Mouse (Mus musculus) heart, embryonic 14.5 days (tissue): Measurements from ENCODE around the gene Rapgef5. TPM values are rescaled to one million over a fixed set of nuclear protein-coding genes. Genes with fewer than 3 reads are reported as not detected.
A peak's percentile ranks its signal among the peaks of the same experiment; 100 is the strongest.
"Not testable (repeated sequence)": the region's sequence is repeated elsewhere in the genome, so short reads cannot be mapped to it uniquely, and the experiment has no call there.

Experiments used
- ATAC-seq: fragments of 200-750 bp; cut with Nextera tagmentation; 2 replicates; pipeline ENCODE4 v1.8.0; 2017; ENCODE audit warnings: low read depth, moderate TSS enrichment; ENCODE audit not compliant: insufficient number of reproducible peaks, insufficient read depth, low FRiP score
- H3K27ac ChIP-seq, 2 experiments: fragments of 200-500 bp in 1 of 2; fragments of 300-500 bp in 1 of 2; sonication (generic) in 1 of 2; replicated peaks in 1 of 2; 2 replicates each; pipeline ENCODE4 v1.5.1; 2012 to 2014; ENCODE audit warnings: low read depth in 2 of 2, low read length in 2 of 2, control low read depth in 1 of 2, mild to moderate bottlenecking in 1 of 2, mixed read lengths in 1 of 2; ENCODE audit not compliant: control insufficient read depth in 1 of 2, insufficient read depth in 1 of 2
- H3K27me3 ChIP-seq: fragments of 300-500 bp; sonication (generic); 2 replicates; pipeline ENCODE4 v1.6.1; 2014; ENCODE audit warnings: mild to moderate bottlenecking, low read length, control low read depth; ENCODE audit not compliant: control insufficient read depth, insufficient read depth
- H3K36me3 ChIP-seq: fragments of 300-500 bp; sonication (generic); 2 replicates; pipeline ENCODE4 v1.6.1; 2014; ENCODE audit warnings: mild to moderate bottlenecking, control low read depth, low read length, mixed read lengths; ENCODE audit not compliant: control insufficient read depth, insufficient read depth
- H3K4me1 ChIP-seq, 2 experiments: fragments of 200-500 bp in 1 of 2; fragments of 300-500 bp in 1 of 2; sonication (generic) in 1 of 2; 2 replicates each; pipeline ENCODE4 v1.6.1; 2012 to 2014; ENCODE audit warnings: low read length in 2 of 2, control low read depth in 1 of 2, mixed read lengths in 1 of 2; ENCODE audit not compliant: control insufficient read depth in 2 of 2, insufficient read depth in 2 of 2
- H3K4me2 ChIP-seq: fragments of 300-500 bp; sonication (generic); 2 replicates; pipeline ENCODE4 v1.6.1; 2014; ENCODE audit warnings: mild to moderate bottlenecking, low read length
- H3K4me3 ChIP-seq, 2 experiments: fragments of 200-500 bp in 1 of 2; fragments of 300-500 bp in 1 of 2; sonication (generic) in 1 of 2; 2 replicates each; pipeline ENCODE4 v1.5.1; 2012 to 2014; ENCODE audit warnings: low read length in 2 of 2, mild to moderate bottlenecking in 2 of 2, control low read depth in 1 of 2, low read depth in 1 of 2, moderate library complexity in 1 of 2; ENCODE audit not compliant: control insufficient read depth in 1 of 2, insufficient read depth in 1 of 2
- H3K9ac ChIP-seq: fragments of 300-500 bp; sonication (generic); 2 replicates; pipeline ENCODE4 v1.6.1; 2014; ENCODE audit warnings: mild to moderate bottlenecking, low read length
- H3K9me3 ChIP-seq: fragments of 300-500 bp; sonication (generic); 2 replicates; pipeline ENCODE4 v1.6.1; 2016; ENCODE audit warnings: low read length, control low read depth; ENCODE audit not compliant: control insufficient read depth
- WGBS: fragments of 180-500 bp; shearing (Covaris S2); extraction: QIAGEN DNeasy Blood & Tissue Kit; methylation state at CpG from one replicate; pipeline ENCODE4 v1.1.7; 2014; 5-methylcytosine and 5-hydroxymethylcytosine counted together
- polyA plus RNA-seq: library from polyadenylated mRNA; unstranded; fragments of >200 nt; fragmentation: Nextera tagmentation; extraction: Ambion mirVana; gene quantifications from 2 replicates; pipeline ENCODE4 v1.2.1, GENCODE M21; 2014

Gene Rapgef5
- polyA plus RNA-seq, 1 experiment from 2014 or later, result 19.6 TPM

DNA sequence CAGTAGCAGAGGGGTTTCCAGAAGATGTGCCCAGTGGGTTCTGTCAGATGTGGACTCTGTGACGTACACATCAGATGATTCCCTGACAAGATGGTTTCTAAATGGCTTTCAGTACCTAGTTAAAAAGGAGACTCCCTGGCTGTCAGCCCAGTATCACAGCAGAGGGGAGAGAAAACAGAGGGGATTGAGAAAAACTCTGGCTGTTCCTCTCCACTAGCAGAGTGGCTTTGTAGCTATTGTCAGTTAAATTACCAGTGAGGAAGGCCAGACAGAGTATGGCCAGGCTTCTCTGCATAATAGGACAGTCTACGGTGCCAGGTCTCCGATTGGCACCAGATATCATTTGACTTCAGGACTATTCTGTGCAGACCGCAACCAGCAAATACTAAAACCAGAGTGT, 279.0 kb downstream of the Rapgef5 start:
- no peaks in the 10 kb centered on the region for H3K9me3 ChIP-seq
- no peaks in the 10 kb centered on the region for H3K36me3 ChIP-seq
- no peak for ATAC-seq
- no peak overlapping the region for H3K27ac ChIP-seq
- no peak overlapping the region for H3K4me2 ChIP-seq
- no peaks in the 10 kb centered on the region for H3K27me3 ChIP-seq
- no peaks in the 10 kb centered on the region for H3K4me1 ChIP-seq
- no peak overlapping the region for H3K9ac ChIP-seq
- no peak overlapping the region for H3K4me3 ChIP-seq
- 81% methylated on average over 4 of the region's 4 CpGs for WGBS

DNA sequence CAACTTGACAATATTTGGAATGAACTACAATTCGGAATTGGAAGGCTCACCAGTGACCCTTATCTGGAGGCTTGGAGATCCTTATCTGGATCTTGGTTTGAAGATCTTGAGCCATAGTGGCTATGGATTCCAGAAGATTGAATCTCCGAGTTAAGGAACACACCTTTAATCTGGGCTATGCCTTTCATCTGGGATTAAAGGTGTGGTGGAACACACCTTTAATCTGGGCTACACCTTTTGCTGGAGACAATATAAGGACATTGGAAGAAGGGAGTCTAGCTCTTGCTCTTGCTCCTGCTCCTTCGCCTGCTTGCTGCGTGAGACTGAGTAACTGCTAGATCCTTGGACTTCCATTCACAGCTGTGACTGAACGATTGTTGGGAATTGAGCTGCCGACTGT, 287.7 kb downstream of the Rapgef5 start, which contains the start of gene Cdca7l:
Gene Cdca7l, plus strand, starts transcription at position 301 of the 400 bp plus-strand sequence.
- H3K4me1 ChIP-seq, H3K9me3 ChIP-seq, H3K36me3 ChIP-seq, H3K4me3 ChIP-seq, ATAC-seq, H3K4me2 ChIP-seq, H3K27ac ChIP-seq, H3K9ac ChIP-seq: not testable (repeated sequence)
- no CpG with 5 or more reads among the region's 6 CpGs for WGBS
- peaks cover 11% of the 10 kb centered on the region; the same call in 1 of the 2 replicates for H3K27me3 ChIP-seq

DNA sequence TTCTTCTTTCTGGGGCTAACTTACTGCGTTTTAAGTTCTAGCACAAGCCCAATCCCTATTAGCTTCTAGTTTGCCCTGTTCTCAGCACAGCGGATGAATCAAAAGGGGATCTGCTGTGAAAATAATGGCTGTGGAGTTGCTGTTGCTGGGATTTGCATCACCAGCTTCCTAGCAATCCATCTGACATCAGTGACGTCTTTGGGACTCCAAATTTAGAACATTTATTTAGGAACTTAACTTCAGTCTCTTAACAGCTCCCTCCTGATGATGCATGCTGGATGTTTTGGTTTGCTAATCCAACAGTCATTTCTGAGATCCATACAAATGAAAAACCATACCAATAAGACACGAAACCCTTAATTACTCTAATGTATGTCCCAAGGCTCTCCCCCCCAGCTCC, 289.3 kb downstream of the Rapgef5 start:
- H3K27me3 ChIP-seq, result peaks cover 11% of the 10 kb centered on the region; the same call in 1 of the 2 replicates
- H3K36me3 ChIP-seq, result no peaks in the 10 kb centered on the region
- 0 out of 2 replicates have a peak, but pooled peaks cover 3% of the 10 kb centered on the region for H3K9me3 ChIP-seq
- H3K9ac ChIP-seq, result no peak overlapping the region
- H3K4me1 ChIP-seq, result 0 out of 4 replicates have a peak, but pooled peaks cover 0 to 2% of the 10 kb centered on the region in 2 experiments
- no peak overlapping the region for H3K4me2 ChIP-seq
- no peak for ATAC-seq
- WGBS, result 77% methylated on average over 4 of the region's 4 CpGs
- no peak overlapping the region for H3K27ac ChIP-seq
- no peak overlapping the region for H3K4me3 ChIP-seq

DNA sequence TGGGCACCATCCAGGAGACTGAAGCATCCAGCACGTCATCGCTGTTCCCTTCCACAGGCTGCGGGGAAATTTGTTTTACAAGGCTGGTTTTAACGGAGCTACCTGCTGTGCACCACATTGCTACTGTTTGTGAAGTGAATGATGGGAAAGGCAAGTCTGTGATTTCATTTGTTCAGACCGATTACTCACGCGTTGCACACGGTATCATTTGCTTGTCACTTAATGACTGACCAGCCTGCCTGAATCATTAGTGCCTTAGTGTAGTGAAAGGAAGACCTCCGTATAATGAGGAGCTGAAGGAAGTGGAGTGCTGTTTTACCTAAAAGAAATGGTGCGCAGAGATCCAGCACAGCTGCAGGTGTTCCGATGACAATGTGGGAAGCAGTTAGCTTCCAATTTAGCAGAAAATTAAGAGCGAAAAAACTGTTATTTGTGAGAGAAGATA, 289.8 kb downstream of the Rapgef5 start:
- no peak overlapping the region for H3K27ac ChIP-seq
- 0 out of 4 replicates have a peak, but pooled peaks cover 0 to 2% of the 10 kb centered on the region in 2 experiments for H3K4me1 ChIP-seq
- H3K4me3 ChIP-seq, result no peak overlapping the region
- no peak for ATAC-seq
- no peak overlapping the region for H3K4me2 ChIP-seq
- H3K9me3 ChIP-seq, result 0 out of 2 replicates have a peak, but pooled peaks cover 3% of the 10 kb centered on the region
- H3K9ac ChIP-seq, result no peak overlapping the region
- peaks cover 11% of the 10 kb centered on the region; the same call in 1 of the 2 replicates for H3K27me3 ChIP-seq
- WGBS, result 60% methylated on average over 12 of the region's 12 CpGs
- H3K36me3 ChIP-seq, result no peaks in the 10 kb centered on the region

DNA sequence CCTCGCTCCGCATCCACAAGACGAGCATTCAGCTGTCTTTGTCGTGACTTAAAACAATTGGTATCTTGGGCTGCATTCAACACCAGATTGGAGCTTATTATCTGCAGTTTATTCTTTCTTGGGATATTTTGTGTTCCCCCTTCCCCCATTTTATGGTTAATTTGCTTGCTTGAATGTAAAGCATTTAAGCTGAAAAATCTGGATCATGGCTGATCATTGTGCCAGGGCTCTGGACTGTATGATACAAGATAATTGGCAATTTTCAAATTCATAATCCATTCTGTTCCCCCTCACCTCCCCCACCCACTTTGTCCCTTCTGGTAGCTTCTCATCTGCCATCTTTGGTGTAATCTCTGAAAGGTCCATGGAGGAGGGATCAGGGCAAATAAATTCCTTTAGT, 290.2 kb downstream of the Rapgef5 start:
- Histone ChIP-seq H3K27me3 (peaks cover 11% of the 10 kb centered on the region; the same call in 1 of the 2 replicates), H3K27ac (no peak overlapping the region), H3K9ac (no peak overlapping the region), H3K4me2 (no peak overlapping the region), H3K36me3 (no peaks in the 10 kb centered on the region), H3K4me1 (0 out of 4 replicates have a peak, but pooled peaks cover 0 to 2% of the 10 kb centered on the region in 2 experiments), H3K4me3 (no peak overlapping the region), H3K9me3 (0 out of 2 replicates have a peak, but pooled peaks cover 3% of the 10 kb centered on the region)
- WGBS, result 83% methylated on average over 4 of the region's 4 CpGs
- ATAC-seq, result no peak

DNA sequence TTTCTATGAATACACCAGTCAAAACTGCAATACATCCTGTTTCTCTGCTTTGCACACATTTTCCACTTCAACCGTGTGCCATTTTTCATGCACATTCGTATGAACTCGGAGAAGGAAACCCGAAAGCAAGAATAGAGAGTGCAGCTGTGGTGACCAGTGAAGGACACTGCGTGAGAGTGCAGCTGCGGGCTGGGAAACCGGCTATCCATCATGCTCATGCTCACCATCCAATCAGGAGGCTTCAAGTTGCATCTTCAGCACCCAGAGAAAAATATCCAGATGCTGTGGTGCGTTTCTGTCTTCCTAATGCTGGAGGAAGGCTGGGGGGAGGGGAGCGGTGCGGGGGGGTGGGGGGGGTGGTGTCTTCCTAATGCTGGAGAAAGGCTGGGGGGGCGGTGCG, 291.4 kb downstream of the Rapgef5 start:
- Histone ChIP-seq H3K27me3 (peaks cover 11% of the 10 kb centered on the region; the same call in 1 of the 2 replicates), H3K4me1 (0 out of 4 replicates have a peak, but pooled peaks cover 0 to 2% of the 10 kb centered on the region in 2 experiments), H3K4me3 (no peak overlapping the region), H3K4me2 (no peak overlapping the region), H3K36me3 (no peaks in the 10 kb centered on the region), H3K27ac (no peak overlapping the region), H3K9ac (no peak overlapping the region), H3K9me3 (0 out of 2 replicates have a peak, but pooled peaks cover 3% of the 10 kb centered on the region)
- ATAC-seq, result no peak
- 38% methylated on average over 9 of the region's 12 CpGs for WGBS

DNA sequence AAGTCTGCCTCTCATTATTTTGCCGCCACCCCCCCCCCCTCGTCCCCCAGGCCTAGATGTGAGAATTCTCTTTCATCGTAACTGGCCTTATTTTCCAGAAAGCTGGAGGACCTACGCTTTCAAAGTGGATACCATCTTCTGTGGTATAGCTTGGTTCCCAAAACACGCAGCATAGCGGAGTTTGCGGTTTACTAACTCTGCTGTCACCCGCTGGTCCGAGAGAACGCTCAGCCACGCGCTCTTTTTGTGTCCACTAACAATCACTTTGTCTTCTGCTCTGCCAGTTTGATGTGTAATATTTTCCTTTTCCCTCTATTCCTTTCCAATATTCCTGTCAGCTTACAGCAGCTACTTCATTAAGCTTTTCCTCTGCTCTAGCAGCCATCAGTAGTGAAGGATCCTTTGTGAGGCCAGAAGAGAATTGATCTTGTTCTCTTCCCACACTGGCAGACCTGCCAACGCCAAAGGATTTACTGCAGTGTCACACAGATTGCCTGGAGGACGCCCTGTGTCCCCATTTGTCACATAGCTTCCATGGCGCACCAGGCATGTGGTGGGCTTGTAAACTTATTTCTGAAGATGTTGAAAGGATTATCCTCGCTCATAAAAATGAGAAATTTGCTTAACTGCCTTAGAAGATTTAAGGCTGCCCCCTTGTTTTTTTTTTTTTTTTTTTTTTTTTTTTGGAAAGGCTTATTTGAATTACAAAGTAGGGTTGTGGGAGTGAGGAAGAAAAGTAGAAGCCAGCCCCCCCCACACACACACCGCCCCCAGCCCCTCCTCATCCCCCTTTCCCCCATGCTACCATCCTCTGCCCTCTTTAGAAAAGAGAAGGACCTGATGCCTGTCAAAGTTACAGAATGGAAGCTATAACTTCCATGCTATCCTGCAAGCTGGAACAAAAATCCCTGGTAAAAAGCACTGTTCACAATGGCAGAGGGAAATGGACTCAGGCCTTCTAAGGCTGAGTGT, 292.4 kb downstream of the Rapgef5 start:
- Histone ChIP-seq H3K4me2 (peak overlapping the region; percentile 50), H3K4me3 (no peak overlapping the region), H3K9ac (no peak overlapping the region), H3K36me3 (no peaks in the 10 kb centered on the region), H3K27me3 (peaks cover 11% of the 10 kb centered on the region; the same call in 1 of the 2 replicates), H3K27ac (no peak overlapping the region), H3K4me1 (0 out of 4 replicates have a peak, but pooled peaks cover 0 to 2% of the 10 kb centered on the region in 2 experiments), H3K9me3 (0 out of 2 replicates have a peak, but pooled peaks cover 3% of the 10 kb centered on the region)
- ATAC-seq, result no peak
- WGBS, result 46% methylated on average over 17 of the region's 17 CpGs
